Mouse (Mus musculus) midbrain, embryonic 10.5 days (tissue): ENCODE data around the gene Foxc2. TPM values are rescaled to one million over a fixed set of nuclear protein-coding genes. Genes with fewer than 3 reads are reported as not detected.
A peak's percentile ranks its signal among the peaks of the same experiment; 100 is the strongest.

ENCODE experiments used
- DNase-seq: peaks from one replicate; pipeline ENCODE4 v3.0.0-alpha.2; 2017; ENCODE audit warnings: low spot score
- H3K27ac ChIP-seq: fragments of 300-500 bp; sonication (generic); replicated peaks from 2 replicates; pipeline ENCODE4 v1.5.1; 2016; ENCODE audit warnings: mild to moderate bottlenecking
- H3K27me3 ChIP-seq: fragments of 300-500 bp; sonication (generic); 2 replicates; pipeline ENCODE4 v1.6.1; 2016; ENCODE audit warnings: low read depth, mild to moderate bottlenecking; ENCODE audit not compliant: poor library complexity, severe bottlenecking
- H3K36me3 ChIP-seq: fragments of 300-500 bp; sonication (generic); 2 replicates; pipeline ENCODE4 v1.6.1; 2016; ENCODE audit warnings: mild to moderate bottlenecking, moderate library complexity
- H3K4me1 ChIP-seq: fragments of 300-500 bp; sonication (generic); 2 replicates; pipeline ENCODE4 v1.6.1; 2016
- H3K4me3 ChIP-seq: fragments of 300-500 bp; sonication (generic); 2 replicates; pipeline ENCODE4 v1.5.1; 2016; ENCODE audit warnings: mild to moderate bottlenecking, moderate library complexity
- H3K9me3 ChIP-seq: fragments of 300-500 bp; sonication (generic); replicated peaks from 2 replicates; pipeline ENCODE4 v1.6.1; 2016; ENCODE audit warnings: mild to moderate bottlenecking
- WGBS: fragments of 180-500 bp; shearing (Covaris S2); methylation state at CpG from one replicate; pipeline ENCODE4 v1.1.7; 2016; 5-methylcytosine and 5-hydroxymethylcytosine counted together
- polyA plus RNA-seq: library from polyadenylated mRNA; unstranded; fragments of >200 nt; fragmentation: Nextera tagmentation; extraction: Ambion mirVana; gene quantifications from 2 replicates; pipeline ENCODE4 v1.2.1, GENCODE M21; 2016

Foxc2 gene
- polyA plus RNA-seq, 1 experiment from 2014 or later, result 6.1 TPM

- H3K27me3 ChIP-seq, result peaks cover 100% of the 10 kb centered on the region
- 3% methylated on average over 7 of the region's 7 CpGs for WGBS
- no peak overlapping the region for H3K27ac ChIP-seq
- H3K4me1 ChIP-seq, result peaks cover 32% of the 10 kb centered on the region
- H3K36me3 ChIP-seq, result no peaks in the 10 kb centered on the region
- H3K9me3 ChIP-seq, result no peaks in the 10 kb centered on the region
- no peak for DNase-seq
- H3K4me3 ChIP-seq, result no peak overlapping the region
Measured at GRCm38 (mm10) chr8:121081398-121081797, 34.6 kb upstream of the Foxc2 start.

DNA sequence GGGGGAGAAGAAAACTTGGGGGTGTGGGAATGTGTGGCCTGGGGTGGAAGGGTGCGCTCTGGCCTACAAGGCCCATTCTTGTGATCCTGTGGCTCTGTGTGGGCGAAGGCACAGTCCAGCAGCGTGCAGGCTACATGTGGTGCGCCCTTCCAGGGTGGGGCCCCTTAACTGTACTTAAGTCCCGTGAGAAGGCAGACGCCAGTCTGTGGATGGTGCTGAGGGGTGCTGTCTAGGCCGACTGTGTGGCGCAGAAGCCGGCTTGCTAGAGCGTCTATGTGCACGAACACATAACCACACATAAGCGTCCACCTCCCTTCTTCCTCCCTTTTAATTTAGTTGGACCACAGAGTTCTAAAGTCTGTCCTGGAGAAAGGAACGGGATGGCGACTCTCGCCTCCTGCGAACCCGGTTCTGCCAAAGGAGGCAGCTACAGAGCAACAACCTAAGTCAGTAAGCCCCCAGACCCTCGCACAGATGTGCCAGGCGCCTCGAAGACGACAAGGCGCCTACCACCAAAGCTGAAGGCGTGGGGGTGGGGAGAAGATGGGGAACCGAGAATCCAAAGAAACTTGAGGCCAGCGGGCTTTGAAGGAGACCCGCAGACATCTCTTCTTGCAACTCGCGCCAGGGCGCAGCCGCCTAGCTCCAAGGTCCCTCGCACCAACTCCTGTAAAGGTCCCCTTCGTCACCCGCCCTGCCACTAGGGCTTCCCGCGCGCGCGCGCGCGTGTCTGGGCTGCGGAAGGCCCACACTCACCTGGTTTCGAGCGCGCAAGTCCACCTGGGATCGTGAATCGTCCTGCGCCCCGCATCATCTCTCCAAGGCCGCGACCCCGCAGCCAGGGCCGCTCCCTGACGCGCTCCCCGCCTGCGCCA lies 33.5 kb upstream of the Foxc2 start:
- under 1% methylated on average over 57 of the region's 57 CpGs for WGBS
- peak overlapping the region; percentile 62 for H3K4me3 ChIP-seq
- no peaks in the 10 kb centered on the region for H3K36me3 ChIP-seq
- H3K27ac ChIP-seq, result no peak overlapping the region
- peaks cover 100% of the 10 kb centered on the region for H3K27me3 ChIP-seq
- H3K4me1 ChIP-seq, result peaks cover 32% of the 10 kb centered on the region
- H3K9me3 ChIP-seq, result no peaks in the 10 kb centered on the region
- DNase-seq, result peak; percentile 44

DNA sequence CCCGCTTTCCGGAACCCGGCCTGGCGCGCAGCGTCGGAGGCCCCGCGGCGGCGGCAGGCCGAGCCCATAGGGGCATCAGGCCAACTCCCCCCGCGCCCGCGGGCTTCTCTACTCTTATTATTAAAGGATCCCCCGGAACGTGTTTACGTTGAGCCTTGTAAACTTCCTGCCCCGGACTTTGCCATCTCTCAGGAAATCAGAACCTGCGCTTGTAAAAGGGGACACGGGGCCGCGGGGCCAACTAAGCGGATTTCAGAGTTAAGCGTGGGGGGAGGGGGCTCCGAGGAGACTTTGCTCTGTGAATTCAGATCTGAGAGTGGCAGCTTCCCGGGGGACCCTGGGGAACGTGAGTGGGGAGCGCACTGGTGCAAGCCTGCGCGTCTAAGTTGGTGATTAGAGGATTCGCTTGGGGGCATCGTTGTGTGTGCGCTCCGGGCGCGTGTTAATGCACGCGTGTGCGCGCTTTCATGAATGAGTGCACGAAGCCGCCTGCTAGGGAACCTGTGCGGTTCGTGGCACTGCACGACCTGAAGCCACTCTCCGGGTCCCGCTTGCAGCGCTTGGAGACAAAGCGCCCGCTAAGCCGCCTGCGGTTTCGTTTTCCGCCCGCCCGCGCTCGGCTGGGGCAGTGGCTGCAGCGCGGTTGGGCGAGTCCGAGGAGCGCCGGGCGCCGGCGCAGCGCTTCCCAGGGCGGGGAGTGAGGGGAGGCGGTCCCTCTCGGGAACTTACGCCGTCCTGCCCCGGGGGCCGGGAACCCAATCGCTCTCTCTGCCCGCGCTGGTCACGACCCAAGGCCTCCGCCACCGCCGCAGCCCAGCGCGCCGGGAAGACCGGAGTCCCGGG lies 32.7 kb upstream of the Foxc2 start:
- Histone ChIP-seq H3K4me1 (peaks cover 32% of the 10 kb centered on the region), H3K27ac (peak overlapping the region; percentile 59; the same call in 1 of the 2 replicates), H3K9me3 (no peaks in the 10 kb centered on the region), H3K36me3 (no peaks in the 10 kb centered on the region), H3K27me3 (peaks cover 100% of the 10 kb centered on the region), H3K4me3 (peak overlapping the region; percentile 62)
- DNase-seq, result peak; percentile 79
- WGBS, result under 1% methylated on average over 89 of the region's 89 CpGs

DNA sequence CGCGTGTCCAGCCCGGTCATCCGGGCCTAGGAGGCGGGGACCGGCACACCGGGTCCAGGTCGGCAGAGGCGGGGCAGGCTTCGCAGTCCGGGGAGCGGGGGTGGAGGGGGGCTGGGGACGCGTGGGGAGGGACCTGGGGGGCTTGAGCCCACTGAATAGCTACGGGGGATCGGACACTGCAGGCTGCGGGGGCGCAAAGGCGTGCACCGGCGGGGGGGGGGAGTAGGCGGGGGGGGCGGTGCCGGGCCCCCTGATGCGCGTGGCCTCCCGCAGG lies 32.1 kb upstream of the Foxc2 start:
- peak overlapping the region; percentile 59; the same call in 1 of the 2 replicates for H3K27ac ChIP-seq
- peaks cover 32% of the 10 kb centered on the region for H3K4me1 ChIP-seq
- 2% methylated on average over 18 of the region's 27 CpGs for WGBS
- H3K9me3 ChIP-seq, result no peaks in the 10 kb centered on the region
- DNase-seq, result no peak
- H3K4me3 ChIP-seq, result peak overlapping the region; percentile 62
- no peaks in the 10 kb centered on the region for H3K36me3 ChIP-seq
- H3K27me3 ChIP-seq, result peaks cover 100% of the 10 kb centered on the region

DNA sequence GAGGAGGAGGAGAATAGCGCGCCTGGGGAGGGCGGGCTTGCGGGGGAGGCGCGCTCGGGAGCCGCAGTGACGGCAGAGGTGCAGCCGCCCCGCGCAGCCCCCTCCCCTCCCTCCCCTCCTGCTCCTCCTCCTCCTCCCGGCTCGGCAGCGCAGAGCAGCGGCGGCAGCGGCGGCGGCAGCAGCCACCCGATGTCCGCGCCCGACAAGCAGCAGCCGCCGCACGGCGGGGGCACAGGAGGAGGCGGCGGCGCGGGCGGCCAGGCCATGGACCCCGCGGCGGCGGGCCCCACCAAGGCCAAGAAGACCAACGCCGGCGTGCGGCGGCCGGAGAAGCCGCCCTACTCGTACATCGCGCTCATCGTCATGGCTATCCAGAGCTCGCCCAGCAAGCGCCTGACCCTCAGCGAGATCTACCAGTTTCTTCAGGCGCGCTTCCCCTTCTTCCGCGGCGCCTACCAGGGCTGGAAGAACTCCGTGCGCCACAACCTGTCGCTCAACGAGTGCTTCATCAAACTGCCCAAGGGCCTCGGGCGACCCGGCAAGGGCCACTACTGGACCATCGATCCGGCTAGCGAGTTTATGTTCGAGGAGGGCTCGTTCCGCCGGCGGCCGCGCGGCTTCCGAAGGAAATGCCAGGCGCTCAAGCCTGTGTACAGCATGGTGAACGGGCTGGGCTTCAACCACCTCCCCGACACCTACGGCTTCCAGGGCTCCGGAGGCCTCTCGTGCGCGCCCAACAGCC lies 31.6 kb upstream of the Foxc2 start, which contains the start of gene Foxf1:
TSS of gene Foxf1 (plus strand) at position 177 of the 742 bp plus-strand sequence.
- Histone ChIP-seq H3K4me3 (peak within 1 kb of the TSS; percentile 62), H3K36me3 (no peaks in the 10 kb centered on the region), H3K27me3 (peaks cover 100% of the 10 kb centered on the region), H3K4me1 (peaks cover 37% of the 10 kb centered on the region), H3K27ac (peak within 1 kb of the TSS; percentile 59; the same call in 1 of the 2 replicates), H3K9me3 (no peaks in the 10 kb centered on the region)
- peak; percentile 72 for DNase-seq
- WGBS, result under 1% methylated on average over 71 of the region's 83 CpGs

GRCm38 (mm10) chr8:121085011-121085410 lies 31.0 kb upstream of the Foxc2 start:
- no peak overlapping the region; the same call in 1 of the 2 replicates for H3K27ac ChIP-seq
- 2% methylated on average over 30 of the region's 30 CpGs for WGBS
- H3K4me1 ChIP-seq, result peaks cover 40% of the 10 kb centered on the region
- H3K9me3 ChIP-seq, result no peaks in the 10 kb centered on the region
- peak overlapping the region; percentile 62 for H3K4me3 ChIP-seq
- DNase-seq, result peak; percentile 49
- H3K27me3 ChIP-seq, result peaks cover 100% of the 10 kb centered on the region
- H3K36me3 ChIP-seq, result no peaks in the 10 kb centered on the region

- H3K4me3 ChIP-seq, result no peak overlapping the region
- H3K36me3 ChIP-seq, result no peaks in the 10 kb centered on the region
- peaks cover 100% of the 10 kb centered on the region for H3K27me3 ChIP-seq
- no peak for DNase-seq
- peaks cover 39% of the 10 kb centered on the region for H3K4me1 ChIP-seq
- 21% methylated on average over 3 of the region's 3 CpGs for WGBS
- no peaks in the 10 kb centered on the region for H3K9me3 ChIP-seq
- no peak overlapping the region for H3K27ac ChIP-seq
Measured at GRCm38 (mm10) chr8:121085561-121085960, 30.4 kb upstream of the Foxc2 start.

DNA sequence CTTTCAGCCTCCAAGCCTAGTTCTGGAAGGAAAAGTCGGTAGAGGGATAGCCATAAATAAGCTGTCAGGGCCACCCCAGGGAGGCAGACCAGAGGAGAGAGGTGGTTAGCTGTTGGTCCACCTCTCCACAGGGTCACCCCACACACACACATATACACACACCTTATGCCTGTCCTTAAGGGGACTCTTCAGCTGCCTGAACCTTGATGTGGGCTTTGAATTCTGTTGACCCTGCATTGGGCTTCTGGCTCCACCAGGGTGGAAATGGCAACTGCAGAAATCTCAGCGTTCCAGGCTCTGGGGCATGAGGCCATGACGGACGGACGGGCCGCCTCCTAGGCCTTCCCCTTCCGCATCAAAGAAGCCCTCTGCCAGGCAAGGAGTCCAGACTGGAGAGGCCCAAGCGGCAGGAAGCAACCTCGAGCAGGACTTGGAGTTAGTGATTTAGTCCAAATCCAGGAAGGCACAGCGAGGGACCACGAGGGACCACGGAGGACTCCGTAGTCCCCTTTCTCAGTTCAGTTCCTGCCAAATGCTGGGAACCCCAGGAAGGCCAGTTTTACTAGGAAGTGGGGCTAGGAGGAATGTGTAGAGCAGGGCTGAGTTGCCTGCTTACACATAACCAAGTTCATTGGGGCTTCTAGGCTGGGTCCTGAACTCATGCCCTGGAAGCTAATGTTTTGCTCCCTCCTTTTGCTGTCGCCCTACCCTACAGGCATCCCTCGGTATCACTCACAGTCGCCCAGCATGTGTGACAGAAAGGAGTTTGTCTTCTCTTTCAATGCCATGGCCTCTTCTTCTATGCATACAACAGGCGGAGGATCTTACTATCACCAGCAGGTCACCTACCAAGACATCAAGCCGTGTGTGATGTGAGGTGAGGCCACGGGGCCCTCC lies 29.7 kb upstream of the Foxc2 start:
- peaks cover 100% of the 10 kb centered on the region for H3K27me3 ChIP-seq
- peak; percentile 46 for DNase-seq
- no peak overlapping the region for H3K27ac ChIP-seq
- no peaks in the 10 kb centered on the region for H3K36me3 ChIP-seq
- H3K9me3 ChIP-seq, result no peaks in the 10 kb centered on the region
- peaks cover 39% of the 10 kb centered on the region for H3K4me1 ChIP-seq
- 0 out of 2 replicates have a peak overlapping the region, but pooled peaks have one; percentile 2 for H3K4me3 ChIP-seq
- 4% methylated on average over 19 of the region's 19 CpGs for WGBS

- Histone ChIP-seq H3K27ac (no peak overlapping the region), H3K36me3 (no peaks in the 10 kb centered on the region), H3K9me3 (no peaks in the 10 kb centered on the region), H3K27me3 (peaks cover 100% of the 10 kb centered on the region), H3K4me1 (peaks cover 33% of the 10 kb centered on the region), H3K4me3 (no peak overlapping the region)
- no peak for DNase-seq
- 1% methylated on average over 8 of the region's 8 CpGs for WGBS
Measured at GRCm38 (mm10) chr8:121088281-121088680, 27.7 kb upstream of the Foxc2 start.

DNA sequence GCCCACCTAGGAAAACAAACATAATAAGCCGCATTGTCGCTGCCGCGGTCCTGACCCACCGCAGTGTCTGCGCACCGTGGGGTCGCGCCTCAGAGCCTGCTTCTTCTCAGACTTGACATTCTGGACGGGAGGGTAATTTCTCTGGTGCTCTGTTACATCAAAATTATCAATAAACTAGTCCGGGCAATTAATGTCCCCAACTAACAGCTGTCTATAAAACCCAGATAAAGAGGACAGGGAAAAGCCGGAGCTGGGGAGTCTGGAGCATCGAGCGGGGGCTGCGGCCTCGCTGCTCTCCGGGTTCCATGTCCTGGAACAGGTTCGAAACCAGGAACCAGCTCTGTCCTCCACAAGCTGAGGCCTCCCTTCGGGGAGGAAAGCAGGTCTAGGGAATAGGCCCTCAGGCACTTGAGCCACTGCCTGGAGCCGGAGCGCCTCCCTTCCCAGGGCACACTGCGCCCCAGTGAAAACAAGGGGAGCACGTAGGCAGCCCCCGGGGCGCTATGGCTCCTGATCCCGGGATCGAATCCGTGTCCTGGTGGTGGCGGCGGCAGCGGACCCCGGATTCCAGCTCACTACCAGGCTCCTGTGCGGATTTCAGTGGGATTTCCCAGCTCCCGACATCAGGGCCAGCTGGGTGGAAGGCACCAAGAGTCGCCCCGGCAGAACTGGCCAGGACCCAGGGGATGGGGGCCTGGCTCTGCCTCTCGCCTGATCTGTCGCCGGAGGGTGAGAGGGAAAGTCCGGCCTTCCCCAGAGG lies 26.9 kb upstream of the Foxc2 start:
- peaks cover 25% of the 10 kb centered on the region for H3K4me1 ChIP-seq
- peak; percentile 51 for DNase-seq
- H3K36me3 ChIP-seq, result no peaks in the 10 kb centered on the region
- H3K4me3 ChIP-seq, result 0 out of 2 replicates have a peak overlapping the region, but pooled peaks have one; percentile 6
- WGBS, result under 1% methylated on average over 40 of the region's 40 CpGs
- no peak overlapping the region for H3K27ac ChIP-seq
- H3K9me3 ChIP-seq, result no peaks in the 10 kb centered on the region
- H3K27me3 ChIP-seq, result peaks cover 100% of the 10 kb centered on the region
